Mouse (Mus musculus): ENCODE data around the gene Pak6. TPM values are rescaled to one million over a fixed set of nuclear protein-coding genes. Genes with fewer than 3 reads are reported as not detected.

The Pak6 gene
- polyA plus RNA-seq, 1 experiment, result 0.64 TPM

DNA sequence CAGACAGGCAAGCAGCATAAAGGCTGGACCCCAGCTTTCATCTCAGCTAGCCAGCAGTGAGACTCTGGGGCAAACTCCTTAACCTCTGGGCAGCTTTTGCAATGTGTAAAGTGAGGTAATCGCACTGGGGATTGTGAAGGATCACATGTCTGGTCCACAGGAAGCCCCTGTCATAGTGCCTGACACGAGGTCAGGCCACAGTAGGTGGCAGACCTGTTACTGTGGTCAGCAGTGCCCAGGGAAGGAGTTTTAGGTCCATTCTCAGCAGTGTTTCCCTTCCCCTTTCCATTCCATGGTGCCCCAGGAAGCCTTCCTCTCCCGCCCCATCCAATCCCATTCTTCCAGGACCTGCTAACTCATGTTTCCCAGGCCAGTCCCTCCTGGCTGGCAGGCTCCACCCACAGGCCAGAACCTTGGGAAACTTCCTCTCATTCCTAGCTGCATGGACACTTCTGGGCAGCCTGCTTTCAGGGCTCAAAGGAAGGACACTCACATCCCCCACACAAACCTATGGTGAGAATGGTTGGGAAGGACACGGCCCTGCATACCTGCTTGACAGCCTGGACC, 46.6 kb downstream of the Pak6 start:
- Histone ChIP-seq H3K27me3 (ENCODE audit: control insufficient read depth) (peaks cover 83% of the 10 kb centered on the region), H3K9me3 (ENCODE audit: control insufficient read depth, low read length) (no peaks in the 10 kb centered on the region), H3K4me1 (ENCODE audit: control insufficient read depth) (no peaks in the 10 kb centered on the region), H3K36me3 (ENCODE audit: control insufficient read depth) (no peaks in the 10 kb centered on the region), H3K4me3 (replicated peaks) (no peak overlapping the region)
- TF ChIP-seq TAL1 (IDR thresholded peaks at IDR 0.05; ENCODE audit: low read length) (no peak), GATA1 (IDR thresholded peaks at IDR 0.05; ENCODE audit: low read length) (no peak)

GRCm38 (mm10) chr2:118711038-118711494, 48.0 kb downstream of the Pak6 start:
- no peak overlapping the region for H3K4me3 ChIP-seq (replicated peaks)
- no peaks in the 10 kb centered on the region for H3K36me3 ChIP-seq (ENCODE audit: control insufficient read depth)
- no peaks in the 10 kb centered on the region for H3K9me3 ChIP-seq (ENCODE audit: control insufficient read depth, low read length)
- no peak for TF ChIP-seq GATA1 (IDR thresholded peaks at IDR 0.05; ENCODE audit: low read length)
- no peak for TF ChIP-seq TAL1 (IDR thresholded peaks at IDR 0.05; ENCODE audit: low read length)
- no peaks in the 10 kb centered on the region for H3K4me1 ChIP-seq (ENCODE audit: control insufficient read depth)
- peaks cover 70% of the 10 kb centered on the region for H3K27me3 ChIP-seq (ENCODE audit: control insufficient read depth)

GRCm38 (mm10) chr2:118713631-118714030, 50.5 kb downstream of the Pak6 start:
- TF ChIP-seq TAL1 (IDR thresholded peaks at IDR 0.05; ENCODE audit: low read length) (no peak), GATA1 (IDR thresholded peaks at IDR 0.05; ENCODE audit: low read length) (no peak)
- H3K4me1 ChIP-seq (ENCODE audit: control insufficient read depth), result no peaks in the 10 kb centered on the region
- peaks cover 44% of the 10 kb centered on the region for H3K27me3 ChIP-seq (ENCODE audit: control insufficient read depth)
- H3K9me3 ChIP-seq (ENCODE audit: control insufficient read depth, low read length), result no peaks in the 10 kb centered on the region
- H3K4me3 ChIP-seq (replicated peaks), result no peak overlapping the region
- no peaks in the 10 kb centered on the region for H3K36me3 ChIP-seq (ENCODE audit: control insufficient read depth)

DNA sequence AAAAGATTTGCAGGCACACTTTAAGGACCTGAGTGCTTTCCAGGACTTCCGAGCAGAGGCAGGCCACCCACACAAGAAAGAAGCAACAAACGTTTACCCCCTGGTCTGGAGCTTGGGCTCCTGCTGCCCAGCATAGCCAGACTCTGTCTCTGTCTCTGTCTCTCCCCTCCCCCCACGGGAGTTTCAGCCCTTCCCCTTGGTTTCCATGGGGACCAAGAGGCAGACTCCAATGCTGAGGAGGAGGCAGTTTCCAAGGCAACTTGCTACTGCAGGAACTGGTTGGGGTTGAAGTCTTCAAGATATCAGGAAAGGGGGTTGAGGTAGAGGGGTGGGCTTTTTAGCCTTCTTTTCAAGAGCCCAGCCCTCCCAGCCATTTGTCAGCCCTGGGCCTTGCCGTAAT, 51.1 kb downstream of the Pak6 start:
- H3K36me3 ChIP-seq (ENCODE audit: control insufficient read depth), result no peaks in the 10 kb centered on the region
- no peak for TF ChIP-seq TAL1 (IDR thresholded peaks at IDR 0.05; ENCODE audit: low read length)
- no peak for TF ChIP-seq GATA1 (IDR thresholded peaks at IDR 0.05; ENCODE audit: low read length)
- peaks cover 40% of the 10 kb centered on the region for H3K27me3 ChIP-seq (ENCODE audit: control insufficient read depth)
- H3K4me3 ChIP-seq (replicated peaks), result no peak overlapping the region
- no peaks in the 10 kb centered on the region for H3K9me3 ChIP-seq (ENCODE audit: control insufficient read depth, low read length)
- H3K4me1 ChIP-seq (ENCODE audit: control insufficient read depth), result no peaks in the 10 kb centered on the region

GRCm38 (mm10) chr2:118716677-118717076, 53.6 kb downstream of the Pak6 start:
- Histone ChIP-seq H3K9me3 (ENCODE audit: control insufficient read depth, low read length) (no peaks in the 10 kb centered on the region), H3K36me3 (ENCODE audit: control insufficient read depth) (no peaks in the 10 kb centered on the region), H3K4me3 (replicated peaks) (no peak overlapping the region), H3K4me1 (ENCODE audit: control insufficient read depth) (no peaks in the 10 kb centered on the region), H3K27me3 (ENCODE audit: control insufficient read depth) (peaks cover 16% of the 10 kb centered on the region)
- no peak for TF ChIP-seq GATA1 (IDR thresholded peaks at IDR 0.05; ENCODE audit: low read length)

DNA sequence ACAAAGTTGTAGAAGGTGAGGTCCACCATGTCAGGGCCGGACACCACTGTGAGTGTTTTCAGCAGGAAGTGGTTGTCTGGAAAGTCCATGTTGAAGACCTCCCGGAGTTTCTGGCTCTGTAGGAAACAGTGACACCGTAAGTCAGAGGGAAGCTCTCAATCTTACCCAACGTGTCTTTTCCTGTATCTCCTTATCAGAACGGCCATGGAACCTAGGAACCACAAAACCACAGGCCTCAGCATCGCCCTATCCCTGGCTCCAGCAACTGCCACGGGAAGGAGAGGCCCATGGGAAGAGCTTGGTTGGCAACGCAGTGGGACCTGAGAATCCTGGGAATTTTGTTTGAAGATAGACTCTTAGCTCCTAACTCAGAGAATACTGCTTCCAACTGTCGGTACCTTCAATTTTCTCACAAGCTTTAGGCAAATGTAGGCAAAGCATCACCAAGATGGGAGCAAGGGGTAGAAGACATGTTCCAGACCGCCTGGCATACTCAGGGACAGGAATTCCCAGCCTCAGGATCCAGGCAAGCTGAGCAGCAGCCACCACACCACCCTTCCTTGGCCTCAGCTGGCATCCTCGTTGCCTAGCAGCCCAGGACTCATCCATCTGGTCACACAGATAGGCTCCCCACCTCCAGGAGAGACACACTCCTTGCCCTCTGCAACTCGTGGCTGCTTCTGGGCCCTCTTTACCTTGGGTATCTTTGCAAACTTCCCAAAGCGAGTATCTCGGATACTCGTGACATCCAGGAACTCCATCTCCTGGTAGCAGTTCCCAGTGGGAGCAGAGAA, 60.8 kb downstream of the Pak6 start:
- H3K4me1 ChIP-seq (ENCODE audit: control insufficient read depth), result peaks cover 5% of the 10 kb centered on the region
- H3K27me3 ChIP-seq (ENCODE audit: control insufficient read depth), result peaks cover 35% of the 10 kb centered on the region

GRCm38 (mm10) chr2:118725511-118725910, 62.4 kb downstream of the Pak6 start:
- Histone ChIP-seq H3K4me3 (replicated peaks) (no peak overlapping the region), H3K36me3 (ENCODE audit: control insufficient read depth) (no peaks in the 10 kb centered on the region), H3K27me3 (ENCODE audit: control insufficient read depth) (peaks cover 46% of the 10 kb centered on the region), H3K4me1 (ENCODE audit: control insufficient read depth) (peaks cover 5% of the 10 kb centered on the region), H3K9me3 (ENCODE audit: control insufficient read depth, low read length) (no peaks in the 10 kb centered on the region)
- TF ChIP-seq TAL1 (IDR thresholded peaks at IDR 0.05; ENCODE audit: low read length), result no peak
- TF ChIP-seq GATA1 (IDR thresholded peaks at IDR 0.05; ENCODE audit: low read length), result no peak

More for the DNA sequence above, 60.8 kb downstream of the Pak6 start:
- TF ChIP-seq TAL1 (IDR thresholded peaks at IDR 0.05; ENCODE audit: low read length), result no peak
- TF ChIP-seq GATA1 (IDR thresholded peaks at IDR 0.05; ENCODE audit: low read length), result no peak
- Histone ChIP-seq H3K9me3 (ENCODE audit: control insufficient read depth, low read length) (no peaks in the 10 kb centered on the region), H3K36me3 (ENCODE audit: control insufficient read depth) (no peaks in the 10 kb centered on the region), H3K4me3 (replicated peaks) (no peak overlapping the region)

DNA sequence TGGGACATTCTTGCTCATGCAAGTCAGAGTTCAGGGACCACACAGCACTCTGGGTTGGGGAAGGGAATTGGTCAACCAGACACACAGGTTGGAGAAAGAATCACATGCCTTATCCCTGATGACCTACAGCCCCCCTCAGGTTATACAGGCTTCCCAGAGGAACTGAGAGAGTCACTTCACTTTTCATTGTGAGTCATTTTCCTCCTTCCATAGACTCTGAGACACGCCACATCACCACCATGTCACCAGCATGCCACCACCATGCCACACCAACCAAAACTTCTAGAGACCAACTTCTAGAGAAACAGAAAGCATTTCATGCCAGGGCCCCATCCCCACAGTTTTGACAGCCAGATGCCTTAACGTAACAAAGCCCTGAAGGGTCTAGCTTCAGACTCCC, 63.8 kb downstream of the Pak6 start:
- Histone ChIP-seq H3K36me3 (ENCODE audit: control insufficient read depth) (no peaks in the 10 kb centered on the region), H3K4me3 (replicated peaks) (no peak overlapping the region), H3K9me3 (ENCODE audit: control insufficient read depth, low read length) (no peaks in the 10 kb centered on the region), H3K27me3 (ENCODE audit: control insufficient read depth) (peaks cover 53% of the 10 kb centered on the region), H3K4me1 (ENCODE audit: control insufficient read depth) (peaks cover 7% of the 10 kb centered on the region)
- no peak for TF ChIP-seq GATA1 (IDR thresholded peaks at IDR 0.05; ENCODE audit: low read length)
- TF ChIP-seq TAL1 (IDR thresholded peaks at IDR 0.05; ENCODE audit: low read length), result no peak

- Histone ChIP-seq H3K9me3 (ENCODE audit: control insufficient read depth, low read length) (no peaks in the 10 kb centered on the region), H3K36me3 (ENCODE audit: control insufficient read depth) (no peaks in the 10 kb centered on the region), H3K4me3 (replicated peaks) (no peak overlapping the region), H3K27me3 (ENCODE audit: control insufficient read depth) (peaks cover 54% of the 10 kb centered on the region), H3K4me1 (ENCODE audit: control insufficient read depth) (peaks cover 7% of the 10 kb centered on the region)
- TF ChIP-seq TAL1 (IDR thresholded peaks at IDR 0.05; ENCODE audit: low read length) (no peak), GATA1 (IDR thresholded peaks at IDR 0.05; ENCODE audit: low read length) (no peak)
Measured at GRCm38 (mm10) chr2:118727911-118728310, 64.8 kb downstream of the Pak6 start.
